Mouse (Mus musculus): ENCODE data around the gene Slc4a4. TPM values are rescaled to one million over a fixed set of nuclear protein-coding genes. Genes with fewer than 3 reads are reported as not detected.

The Slc4a4 gene
- polyA plus RNA-seq, 1 experiment = 0.04 TPM

DNA sequence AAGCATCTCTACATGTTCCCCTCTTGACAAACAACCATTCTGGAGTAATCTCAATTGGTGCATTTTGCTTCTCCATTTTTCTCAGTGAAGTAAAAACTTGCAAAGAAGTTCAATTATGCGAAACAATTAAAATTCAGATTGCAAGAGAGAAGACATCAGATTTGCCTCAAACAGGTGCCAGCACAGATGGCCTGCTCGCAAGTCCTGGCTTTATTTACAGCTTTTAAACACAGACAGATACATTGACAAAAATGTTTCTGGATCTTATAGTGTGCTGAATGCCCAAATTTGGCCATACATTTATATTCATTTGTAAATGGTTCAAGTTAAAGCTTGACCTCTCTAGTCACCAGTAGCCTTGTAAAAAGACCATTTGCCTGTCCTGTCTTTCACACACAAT, 169.8 kb downstream of the Slc4a4 start:
- Histone ChIP-seq H3K36me3 (ENCODE audit: control insufficient read depth, insufficient read depth) (no peaks in the 10 kb centered on the region), H3K4me2 (ENCODE audit: low read depth) (no peak overlapping the region), H3K79me2 (ENCODE audit: control insufficient read depth, insufficient read depth) (no peaks in the 10 kb centered on the region), H3K4me3 (no peak overlapping the region), H3ac (ENCODE audit: control insufficient read depth, insufficient read length) (no peak overlapping the region), H3K27me3 (ENCODE audit: control insufficient read depth, insufficient read depth, insufficient read length) (no peaks in the 10 kb centered on the region)
- TF ChIP-seq MAX (IDR thresholded peaks at IDR 0.05; ENCODE audit: low read depth) (no peak), CEBPB (IDR thresholded peaks at IDR 0.05; ENCODE audit: insufficient read depth, poor library complexity, severe bottlenecking) (no peak), POLR2AphosphoS2 (IDR thresholded peaks at IDR 0.05; ENCODE audit: insufficient read length, low read depth) (no peak), TCF12 (IDR thresholded peaks at IDR 0.05; ENCODE audit: insufficient read depth, poor library complexity, severe bottlenecking) (no peak), REST (IDR thresholded peaks at IDR 0.05; ENCODE audit: insufficient read depth, insufficient read length) (no peak), MYOD1 (IDR thresholded peaks at IDR 0.05; ENCODE audit: control insufficient read depth in 1 of 3, insufficient read length in 2 of 3, low read depth in 2 of 3) (no peak), SRF (IDR thresholded peaks at IDR 0.05; ENCODE audit: control insufficient read depth, insufficient read length, low read depth) (no peak), TCF3 (IDR thresholded peaks at IDR 0.05; ENCODE audit: insufficient read length, low read depth) (no peak), MYOG (IDR thresholded peaks at IDR 0.05; ENCODE audit: control insufficient read depth in 1 of 3, insufficient read depth in 1 of 3, insufficient read length in 2 of 3, low read depth in 2 of 3) (no peak), USF1 (IDR thresholded peaks at IDR 0.05; ENCODE audit: low read depth) (no peak), POLR2A (IDR thresholded peaks at IDR 0.05; ENCODE audit: insufficient read length, low read depth) (no peak), E2F4 (IDR thresholded peaks at IDR 0.05; ENCODE audit: insufficient read depth) (no peak)

DNA sequence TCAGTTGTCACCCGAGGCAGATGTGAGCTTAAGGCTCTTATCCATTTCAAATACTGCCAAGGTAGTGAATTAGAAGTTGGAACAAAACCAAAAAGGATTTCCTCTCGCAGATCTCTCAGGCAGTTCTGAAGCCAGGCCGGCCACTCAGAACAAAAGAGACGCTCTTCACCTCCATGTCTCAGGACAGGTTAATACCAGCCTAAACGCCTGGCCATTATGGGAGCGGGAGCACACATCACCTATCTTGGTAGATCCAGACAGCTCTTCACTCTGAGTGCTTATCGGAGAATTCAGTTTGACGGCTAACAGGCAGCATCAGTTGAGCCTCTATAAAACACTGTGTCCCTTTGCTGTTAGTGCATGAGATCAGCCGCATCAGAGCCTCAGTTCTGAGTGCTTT, 174.5 kb downstream of the Slc4a4 start:
- H3K27me3 ChIP-seq (ENCODE audit: control insufficient read depth, insufficient read depth, insufficient read length) = no peaks in the 10 kb centered on the region
- no peaks in the 10 kb centered on the region for H3K79me2 ChIP-seq (ENCODE audit: control insufficient read depth, insufficient read depth)
- H3K4me3 ChIP-seq = no peak overlapping the region
- no peak overlapping the region for H3K4me2 ChIP-seq (ENCODE audit: low read depth)
- TF ChIP-seq REST (IDR thresholded peaks at IDR 0.05; ENCODE audit: insufficient read depth, insufficient read length) (no peak), TCF12 (IDR thresholded peaks at IDR 0.05; ENCODE audit: insufficient read depth, poor library complexity, severe bottlenecking) (no peak), TCF3 (IDR thresholded peaks at IDR 0.05; ENCODE audit: insufficient read length, low read depth) (no peak), CEBPB (IDR thresholded peaks at IDR 0.05; ENCODE audit: insufficient read depth, poor library complexity, severe bottlenecking) (no peak), MYOD1 (IDR thresholded peaks at IDR 0.05; ENCODE audit: control insufficient read depth in 1 of 3, insufficient read length in 2 of 3, low read depth in 2 of 3) (no peak), E2F4 (IDR thresholded peaks at IDR 0.05; ENCODE audit: insufficient read depth) (no peak), POLR2AphosphoS2 (IDR thresholded peaks at IDR 0.05; ENCODE audit: insufficient read length, low read depth) (no peak), USF1 (IDR thresholded peaks at IDR 0.05; ENCODE audit: low read depth) (no peak), MYOG (IDR thresholded peaks at IDR 0.05; ENCODE audit: control insufficient read depth in 1 of 3, insufficient read depth in 1 of 3, insufficient read length in 2 of 3, low read depth in 2 of 3) (no peak), MAX (IDR thresholded peaks at IDR 0.05; ENCODE audit: low read depth) (no peak), SRF (IDR thresholded peaks at IDR 0.05; ENCODE audit: control insufficient read depth, insufficient read length, low read depth) (no peak), POLR2A (IDR thresholded peaks at IDR 0.05; ENCODE audit: insufficient read length, low read depth) (no peak)
- no peaks in the 10 kb centered on the region for H3K36me3 ChIP-seq (ENCODE audit: control insufficient read depth, insufficient read depth)
- no peak overlapping the region for H3ac ChIP-seq (ENCODE audit: control insufficient read depth, insufficient read length)

DNA sequence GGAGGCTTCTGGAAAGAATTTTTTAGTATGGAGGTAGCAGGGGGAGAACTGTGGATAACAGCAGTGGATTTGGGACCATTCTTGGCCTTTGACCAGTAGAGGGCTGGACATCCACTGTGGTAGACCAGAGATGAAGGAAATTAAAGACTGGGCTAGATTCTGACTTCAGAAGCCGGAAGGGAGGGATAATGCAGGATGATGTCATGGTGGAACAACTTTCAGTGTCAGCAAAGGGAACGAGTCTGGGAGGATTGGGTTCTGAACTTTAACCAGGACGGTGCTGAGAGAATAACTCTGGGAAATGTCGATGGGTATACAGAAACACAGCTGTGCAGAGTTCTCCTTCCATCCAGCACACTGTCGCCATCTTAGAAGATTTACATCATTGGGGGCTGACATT, 175.7 kb downstream of the Slc4a4 start:
- H3K79me2 ChIP-seq (ENCODE audit: control insufficient read depth, insufficient read depth) = no peaks in the 10 kb centered on the region
- H3K4me2 ChIP-seq (ENCODE audit: low read depth) = no peak overlapping the region
- no peaks in the 10 kb centered on the region for H3K27me3 ChIP-seq (ENCODE audit: control insufficient read depth, insufficient read depth, insufficient read length)
- no peaks in the 10 kb centered on the region for H3K36me3 ChIP-seq (ENCODE audit: control insufficient read depth, insufficient read depth)
- H3K4me3 ChIP-seq = no peak overlapping the region
- no peak for TF ChIP-seq TCF3 (IDR thresholded peaks at IDR 0.05; ENCODE audit: insufficient read length, low read depth)
- no peak for TF ChIP-seq E2F4 (IDR thresholded peaks at IDR 0.05; ENCODE audit: insufficient read depth)
- no peak for TF ChIP-seq MYOG (IDR thresholded peaks at IDR 0.05; ENCODE audit: control insufficient read depth in 1 of 3, insufficient read depth in 1 of 3, insufficient read length in 2 of 3, low read depth in 2 of 3)
- TF ChIP-seq MYOD1 (IDR thresholded peaks at IDR 0.05; ENCODE audit: control insufficient read depth in 1 of 3, insufficient read length in 2 of 3, low read depth in 2 of 3) = no peak
- TF ChIP-seq REST (IDR thresholded peaks at IDR 0.05; ENCODE audit: insufficient read depth, insufficient read length) = no peak
- no peak for TF ChIP-seq POLR2AphosphoS2 (IDR thresholded peaks at IDR 0.05; ENCODE audit: insufficient read length, low read depth)
- TF ChIP-seq TCF12 (IDR thresholded peaks at IDR 0.05; ENCODE audit: insufficient read depth, poor library complexity, severe bottlenecking) = no peak
- no peak for TF ChIP-seq USF1 (IDR thresholded peaks at IDR 0.05; ENCODE audit: low read depth)
- no peak for TF ChIP-seq MAX (IDR thresholded peaks at IDR 0.05; ENCODE audit: low read depth)
- no peak for TF ChIP-seq POLR2A (IDR thresholded peaks at IDR 0.05; ENCODE audit: insufficient read length, low read depth)
- no peak for TF ChIP-seq SRF (IDR thresholded peaks at IDR 0.05; ENCODE audit: control insufficient read depth, insufficient read length, low read depth)
- TF ChIP-seq CEBPB (IDR thresholded peaks at IDR 0.05; ENCODE audit: insufficient read depth, poor library complexity, severe bottlenecking) = no peak
- H3ac ChIP-seq (ENCODE audit: control insufficient read depth, insufficient read length) = no peak overlapping the region

DNA sequence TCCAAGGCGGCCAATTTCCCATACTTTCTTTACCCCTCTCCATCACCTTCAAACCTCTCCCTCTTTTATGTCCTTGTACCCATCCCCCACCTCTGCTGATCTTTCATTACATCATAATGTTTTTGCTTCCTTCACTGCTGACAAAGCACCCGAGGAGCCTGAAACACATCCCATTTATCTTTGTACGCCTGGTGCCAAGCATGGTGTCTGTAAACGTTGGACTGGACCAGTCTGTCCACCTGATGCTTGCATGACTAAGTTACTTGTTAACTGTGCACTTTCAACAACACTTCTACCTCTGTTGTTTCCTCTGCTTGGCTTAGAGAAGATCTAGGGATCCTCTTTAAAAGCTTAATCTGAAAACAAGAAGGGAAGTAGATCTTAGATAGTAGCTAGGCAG, 180.5 kb downstream of the Slc4a4 start:
- TF ChIP-seq POLR2AphosphoS2 (IDR thresholded peaks at IDR 0.05; ENCODE audit: insufficient read length, low read depth) = no peak
- no peak for TF ChIP-seq USF1 (IDR thresholded peaks at IDR 0.05; ENCODE audit: low read depth)
- TF ChIP-seq REST (IDR thresholded peaks at IDR 0.05; ENCODE audit: insufficient read depth, insufficient read length) = no peak
- no peak for TF ChIP-seq MAX (IDR thresholded peaks at IDR 0.05; ENCODE audit: low read depth)
- TF ChIP-seq SRF (IDR thresholded peaks at IDR 0.05; ENCODE audit: control insufficient read depth, insufficient read length, low read depth) = no peak
- TF ChIP-seq MYOD1 (IDR thresholded peaks at IDR 0.05; ENCODE audit: control insufficient read depth in 1 of 3, insufficient read length in 2 of 3, low read depth in 2 of 3) = no peak
- no peak for TF ChIP-seq POLR2A (IDR thresholded peaks at IDR 0.05; ENCODE audit: insufficient read length, low read depth)
- no peak for TF ChIP-seq TCF12 (IDR thresholded peaks at IDR 0.05; ENCODE audit: insufficient read depth, poor library complexity, severe bottlenecking)
- no peak for TF ChIP-seq TCF3 (IDR thresholded peaks at IDR 0.05; ENCODE audit: insufficient read length, low read depth)
- TF ChIP-seq E2F4 (IDR thresholded peaks at IDR 0.05; ENCODE audit: insufficient read depth) = no peak
- no peak for TF ChIP-seq MYOG (IDR thresholded peaks at IDR 0.05; ENCODE audit: control insufficient read depth in 1 of 3, insufficient read depth in 1 of 3, insufficient read length in 2 of 3, low read depth in 2 of 3)
- TF ChIP-seq CEBPB (IDR thresholded peaks at IDR 0.05; ENCODE audit: insufficient read depth, poor library complexity, severe bottlenecking) = no peak
- no peaks in the 10 kb centered on the region for H3K27me3 ChIP-seq (ENCODE audit: control insufficient read depth, insufficient read depth, insufficient read length)
- H3K4me2 ChIP-seq (ENCODE audit: low read depth) = no peak overlapping the region
- no peak overlapping the region for H3K4me3 ChIP-seq
- no peaks in the 10 kb centered on the region for H3K36me3 ChIP-seq (ENCODE audit: control insufficient read depth, insufficient read depth)
- no peak overlapping the region for H3ac ChIP-seq (ENCODE audit: control insufficient read depth, insufficient read length)
- no peaks in the 10 kb centered on the region for H3K79me2 ChIP-seq (ENCODE audit: control insufficient read depth, insufficient read depth)
